Mouse (Mus musculus) neural tube, embryonic 14.5 days (tissue): Measurements from ENCODE around the gene Agbl1. TPM values are rescaled to one million over a fixed set of nuclear protein-coding genes. Genes with fewer than 3 reads are reported as not detected.

Experiments used
- ATAC-seq: fragments of 200-750 bp; cut with Nextera tagmentation; 2 replicates; pipeline ENCODE4 v1.8.0; 2017; ENCODE audit warnings: low read depth, mild to moderate bottlenecking, moderate TSS enrichment, moderate library complexity
- H3K27ac ChIP-seq: fragments of 300-500 bp; sonication (generic); 2 replicates; pipeline ENCODE4 v1.5.1; 2014; ENCODE audit warnings: low read depth, mild to moderate bottlenecking, control low read depth, low read length, moderate library complexity, mixed read lengths
- H3K27me3 ChIP-seq: fragments of 300-500 bp; sonication (generic); 2 replicates; pipeline ENCODE4 v1.6.1; 2014; ENCODE audit warnings: low read length; ENCODE audit not compliant: control insufficient read depth, insufficient read depth
- H3K36me3 ChIP-seq: fragments of 300-500 bp; sonication (generic); 2 replicates; pipeline ENCODE4 v1.6.1; 2014; ENCODE audit warnings: low read length, mixed read lengths; ENCODE audit not compliant: control insufficient read depth, insufficient read depth
- H3K4me1 ChIP-seq: fragments of 300-500 bp; sonication (generic); 2 replicates; pipeline ENCODE4 v1.6.1; 2014; ENCODE audit warnings: low read length; ENCODE audit not compliant: control insufficient read depth, insufficient read depth
- H3K4me2 ChIP-seq: fragments of 300-500 bp; sonication (generic); 2 replicates; pipeline ENCODE4 v1.6.1; 2014; ENCODE audit warnings: mild to moderate bottlenecking, low read depth, low read length, control low read depth
- H3K4me3 ChIP-seq: fragments of 300-500 bp; sonication (generic); 2 replicates; pipeline ENCODE4 v1.5.1; 2014; ENCODE audit warnings: low read depth, low read length, control low read depth, mixed read lengths
- H3K9ac ChIP-seq: fragments of 300-500 bp; sonication (generic); replicated peaks from 2 replicates; pipeline ENCODE4 v1.6.1; 2014; ENCODE audit warnings: low read depth, mild to moderate bottlenecking, control low read depth, low read length, mixed read lengths
- H3K9me3 ChIP-seq: fragments of 300-500 bp; sonication (generic); 2 replicates; pipeline ENCODE4 v1.6.1; 2016; ENCODE audit warnings: low read length; ENCODE audit not compliant: control insufficient read depth
- WGBS: fragments of 180-500 bp; shearing (Covaris S2); extraction: QIAGEN DNeasy Blood & Tissue Kit; methylation state at CpG from one replicate; pipeline ENCODE4 v1.1.7; 2014; 5-methylcytosine and 5-hydroxymethylcytosine counted together
- polyA plus RNA-seq: library from polyadenylated mRNA; unstranded; fragments of >200 nt; fragmentation: Nextera tagmentation; extraction: Ambion mirVana; gene quantifications from 2 replicates; pipeline ENCODE4 v1.2.1, GENCODE M21; 2014

The Agbl1 gene
- polyA plus RNA-seq, 1 experiment from 2014 or later: 0.29 TPM

GRCm38 (mm10) chr7:76487519-76487918, 257.8 kb downstream of the Agbl1 start:
- H3K4me1 ChIP-seq: no peaks in the 10 kb centered on the region

DNA sequence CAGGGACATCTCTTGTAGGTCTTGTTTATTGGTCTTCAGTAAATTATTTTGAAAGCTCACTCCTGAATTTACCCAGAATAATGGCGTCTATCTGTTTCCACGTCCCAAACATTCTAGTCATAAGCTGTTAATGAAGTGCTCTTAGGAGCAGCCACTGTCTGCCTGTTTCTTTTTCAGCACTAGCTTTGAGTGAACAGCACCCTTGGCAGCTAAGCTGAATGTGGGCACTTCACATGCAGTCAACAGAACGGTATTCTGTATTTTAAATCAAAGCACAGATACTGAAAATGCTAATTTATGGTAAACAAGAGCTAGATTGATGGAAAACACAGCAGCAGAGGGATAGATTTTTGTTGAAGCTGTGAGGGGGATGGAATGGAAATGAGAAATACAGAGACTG, 294.6 kb downstream of the Agbl1 start:
- no peak overlapping the region for H3K27ac ChIP-seq
- no peaks in the 10 kb centered on the region for H3K27me3 ChIP-seq
- no peak overlapping the region for H3K4me3 ChIP-seq
- no peaks in the 10 kb centered on the region for H3K36me3 ChIP-seq
- WGBS: 43% methylated on average over 3 of the region's 3 CpGs
- H3K9me3 ChIP-seq: no peaks in the 10 kb centered on the region
- H3K4me1 ChIP-seq: no peaks in the 10 kb centered on the region
- H3K9ac ChIP-seq: no peak overlapping the region
- no peak overlapping the region for H3K4me2 ChIP-seq
- no peak for ATAC-seq

More at GRCm38 (mm10) chr7:76487519-76487918, 257.8 kb downstream of the Agbl1 start:
- H3K9ac ChIP-seq: no peak overlapping the region
- H3K27me3 ChIP-seq: no peaks in the 10 kb centered on the region
- no peak overlapping the region for H3K4me3 ChIP-seq
- H3K27ac ChIP-seq: no peak overlapping the region
- no peaks in the 10 kb centered on the region for H3K36me3 ChIP-seq
- ATAC-seq: no peak
- WGBS: 86% methylated on average over 5 of the region's 5 CpGs
- no peak overlapping the region for H3K4me2 ChIP-seq
- no peaks in the 10 kb centered on the region for H3K9me3 ChIP-seq

DNA sequence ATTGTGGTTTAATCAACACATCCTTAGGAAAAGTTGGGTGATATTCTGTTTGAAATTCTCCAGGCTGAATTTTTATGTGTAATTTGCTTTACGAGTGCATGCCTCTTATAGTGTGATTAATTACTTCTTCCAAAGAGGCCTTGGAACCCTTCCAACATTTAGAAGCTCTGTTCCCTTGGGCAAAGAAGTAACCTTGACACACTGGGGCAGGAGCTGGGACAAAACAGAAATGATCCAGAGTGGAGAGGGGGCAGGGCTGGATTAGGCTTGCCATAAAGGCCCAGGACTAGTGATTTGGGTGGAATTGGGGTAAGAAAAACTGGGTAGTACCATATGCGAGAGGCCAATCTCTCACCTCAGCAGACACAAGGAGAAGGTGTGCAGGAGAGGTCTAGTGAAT, 316.8 kb downstream of the Agbl1 start:
- Histone ChIP-seq H3K4me2 (no peak overlapping the region), H3K4me3 (no peak overlapping the region), H3K36me3 (no peaks in the 10 kb centered on the region), H3K9ac (no peak overlapping the region), H3K27ac (no peak overlapping the region), H3K27me3 (no peaks in the 10 kb centered on the region), H3K4me1 (no peaks in the 10 kb centered on the region), H3K9me3 (no peaks in the 10 kb centered on the region)
- ATAC-seq: peak; percentile 31; the same call in 1 of the 2 replicates
- WGBS: 51% methylated on average over 2 of the region's 2 CpGs

- ATAC-seq: no peak
- Histone ChIP-seq H3K9ac (no peak overlapping the region), H3K4me2 (no peak overlapping the region), H3K36me3 (no peaks in the 10 kb centered on the region), H3K9me3 (no peaks in the 10 kb centered on the region), H3K27ac (no peak overlapping the region), H3K4me3 (no peak overlapping the region), H3K4me1 (no peaks in the 10 kb centered on the region), H3K27me3 (no peaks in the 10 kb centered on the region)
Observed at GRCm38 (mm10) chr7:76547313-76547712, 317.6 kb downstream of the Agbl1 start.

DNA sequence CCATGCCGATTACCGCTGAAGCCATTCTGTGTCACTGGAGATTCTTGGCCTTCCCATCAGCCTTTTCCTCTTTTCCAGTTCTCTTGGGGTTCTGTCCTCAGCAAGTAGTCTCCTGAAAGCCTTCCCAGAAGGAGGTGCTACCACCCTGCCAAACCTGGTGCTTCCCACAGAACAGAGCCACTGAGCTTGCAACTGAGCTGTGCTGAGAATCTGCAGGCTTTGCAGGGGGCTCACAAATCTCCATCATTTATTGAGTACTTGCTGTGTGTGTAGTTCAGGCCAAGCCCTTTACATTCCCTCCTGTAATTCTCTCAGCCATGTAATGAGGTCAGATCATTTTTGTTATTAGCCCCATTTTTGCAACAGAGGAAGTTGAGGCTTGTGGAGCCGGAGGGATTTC, 322.2 kb downstream of the Agbl1 start:
- no peaks in the 10 kb centered on the region for H3K27me3 ChIP-seq
- no peaks in the 10 kb centered on the region for H3K36me3 ChIP-seq
- no peak overlapping the region for H3K9ac ChIP-seq
- H3K4me1 ChIP-seq: no peaks in the 10 kb centered on the region
- no peak for ATAC-seq
- H3K4me3 ChIP-seq: no peak overlapping the region
- H3K4me2 ChIP-seq: no peak overlapping the region
- H3K9me3 ChIP-seq: no peaks in the 10 kb centered on the region
- 65% methylated on average over 3 of the region's 3 CpGs for WGBS
- no peak overlapping the region for H3K27ac ChIP-seq

GRCm38 (mm10) chr7:76560564-76561258, 331.0 kb downstream of the Agbl1 start:
- Histone ChIP-seq H3K27ac (no peak overlapping the region), H3K9ac (no peak overlapping the region), H3K27me3 (no peaks in the 10 kb centered on the region), H3K4me1 (0 out of 2 replicates have a peak, but pooled peaks cover 3% of the 10 kb centered on the region), H3K4me2 (no peak overlapping the region), H3K9me3 (no peaks in the 10 kb centered on the region), H3K4me3 (no peak overlapping the region), H3K36me3 (no peaks in the 10 kb centered on the region)
- ATAC-seq: peak; percentile 66; the same call in 1 of the 2 replicates

DNA sequence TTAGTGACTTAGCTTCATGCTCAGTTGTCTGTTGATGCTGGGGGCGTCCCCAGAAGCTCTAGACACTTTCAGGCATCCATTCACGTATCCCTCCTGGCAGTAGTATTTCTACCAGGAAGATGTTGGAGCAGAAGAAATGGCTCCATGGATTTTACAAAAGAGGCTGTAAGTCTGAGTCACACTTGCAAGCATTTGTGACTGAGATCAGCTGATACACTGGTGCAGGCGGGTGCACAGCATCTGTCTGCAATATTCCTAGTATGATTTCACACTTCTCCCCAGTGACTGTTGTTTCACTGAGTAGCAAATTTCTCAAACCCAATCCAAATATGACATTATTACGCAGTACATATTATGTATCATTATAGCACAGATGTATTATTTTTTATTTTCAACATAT, 332.8 kb downstream of the Agbl1 start:
- H3K4me2 ChIP-seq: no peak overlapping the region
- no peaks in the 10 kb centered on the region for H3K36me3 ChIP-seq
- no peaks in the 10 kb centered on the region for H3K27me3 ChIP-seq
- 0 out of 2 replicates have a peak, but pooled peaks cover 3% of the 10 kb centered on the region for H3K4me1 ChIP-seq
- no peak overlapping the region for H3K9ac ChIP-seq
- no peaks in the 10 kb centered on the region for H3K9me3 ChIP-seq
- H3K4me3 ChIP-seq: no peak overlapping the region
- no peak overlapping the region for H3K27ac ChIP-seq
- WGBS: 85% methylated on average over 4 of the region's 4 CpGs
- no peak for ATAC-seq

- Histone ChIP-seq H3K4me3 (no peak overlapping the region), H3K4me1 (no peaks in the 10 kb centered on the region), H3K36me3 (no peaks in the 10 kb centered on the region), H3K27ac (no peak overlapping the region), H3K27me3 (no peaks in the 10 kb centered on the region), H3K4me2 (no peak overlapping the region), H3K9ac (no peak overlapping the region), H3K9me3 (no peaks in the 10 kb centered on the region)
- no peak for ATAC-seq
- 91% methylated on average over 5 of the region's 5 CpGs for WGBS
Observed at GRCm38 (mm10) chr7:76594566-76595079, 364.9 kb downstream of the Agbl1 start.

DNA sequence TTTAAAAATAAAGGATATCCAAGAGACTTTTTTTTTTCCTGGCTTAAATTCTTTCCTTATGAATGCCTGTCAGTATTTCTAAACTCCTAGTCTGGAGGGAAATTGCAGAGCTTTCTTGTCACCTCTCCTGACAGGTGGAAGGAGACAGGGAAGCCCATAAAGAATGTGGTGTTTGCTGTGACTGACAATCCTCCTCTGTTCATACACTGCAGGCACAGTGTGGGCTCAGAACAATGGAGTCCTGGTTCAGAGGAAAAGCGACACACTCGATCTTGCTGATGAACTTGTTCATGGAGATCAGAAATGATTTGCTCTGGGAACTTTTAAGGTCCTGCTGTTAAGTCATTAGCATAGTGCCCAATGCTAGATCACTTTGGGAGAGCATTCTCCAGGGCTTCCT, 368.1 kb downstream of the Agbl1 start:
- 30% methylated on average over 2 of the region's 2 CpGs for WGBS
- ATAC-seq: no peak

More for the DNA sequence above, 368.1 kb downstream of the Agbl1 start:
- H3K4me3 ChIP-seq: no peak overlapping the region
- H3K9me3 ChIP-seq: no peaks in the 10 kb centered on the region
- no peaks in the 10 kb centered on the region for H3K27me3 ChIP-seq
- no peak overlapping the region for H3K4me2 ChIP-seq
- no peaks in the 10 kb centered on the region for H3K4me1 ChIP-seq
- H3K27ac ChIP-seq: no peak overlapping the region
- no peaks in the 10 kb centered on the region for H3K36me3 ChIP-seq
- H3K9ac ChIP-seq: no peak overlapping the region
